Mouse (Mus musculus) ES-E14 (cell line): ENCODE measurements around the gene Drd1.

Experiments
- CHD2 ChIP-seq: IDR thresholded peaks from 2 replicates; pipeline ENCODE4 v1.6.1; 2014; ENCODE audit warnings: mild to moderate bottlenecking, low read depth, low read length, inconsistent platforms
- MAFK ChIP-seq: IDR thresholded peaks from 2 replicates; pipeline ENCODE4 v1.6.1; 2014; ENCODE audit warnings: mild to moderate bottlenecking, low read depth, low read length, inconsistent platforms; ENCODE audit not compliant: insufficient read depth
- ZC3H11A ChIP-seq: IDR thresholded peaks from 2 replicates; pipeline ENCODE4 v1.6.1; 2012; ENCODE audit warnings: low read depth, mild to moderate bottlenecking, inconsistent platforms, low read length, borderline replicate concordance
- ZNF384 ChIP-seq: IDR thresholded peaks from 2 replicates; pipeline ENCODE4 v1.6.1; 2012; ENCODE audit warnings: low read depth, low read length, inconsistent platforms

DNA sequence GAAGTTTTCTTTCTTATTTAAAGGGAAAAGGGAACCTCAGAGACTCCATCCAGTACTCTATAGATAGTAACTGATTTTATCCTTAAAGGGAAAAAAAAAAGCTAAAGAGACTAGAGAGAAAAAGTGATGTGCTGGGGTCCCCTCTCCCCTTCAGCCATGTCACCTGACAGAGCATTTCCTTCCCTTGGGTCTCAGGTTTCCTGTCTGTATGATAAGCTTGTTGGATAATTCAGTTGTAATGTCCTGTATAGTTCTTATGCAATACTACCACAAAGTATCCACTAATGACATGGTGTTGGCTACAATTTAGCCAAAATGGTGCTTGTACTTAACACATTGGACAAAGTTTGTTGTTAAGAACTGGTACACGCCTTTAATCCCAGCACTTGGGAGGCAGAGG lies 25.3 kb upstream of the Drd1 start:
- TF ChIP-seq ZNF384 (no peak), ZC3H11A (no peak), MAFK (no peak), CHD2 (no peak)
